Mouse (Mus musculus) CH12.LX (cell line): Measurements from ENCODE around the gene Herc4. TPM values are rescaled to one million over a fixed set of nuclear protein-coding genes. Genes with fewer than 3 reads are reported as not detected.

Experiments used
- DNase-seq: peaks from one replicate; pipeline ENCODE4 v3.0.0-alpha.2; 2013; ENCODE audit errors: extremely low read depth
- H3K27ac ChIP-seq: 2 replicates; pipeline ENCODE4 v1.5.1; 2012; ENCODE audit warnings: low read depth, mild to moderate bottlenecking, control low read depth, moderate library complexity; ENCODE audit not compliant: insufficient read depth
- H3K27me3 ChIP-seq: replicated peaks from 2 replicates; pipeline ENCODE3; 2012; ENCODE audit warnings: inconsistent platforms
- H3K36me3 ChIP-seq, 2 experiments: replicated peaks in 1 of 2; 2 replicates each; pipeline versions ENCODE3 to v1.6.1; 2012; ENCODE audit warnings: inconsistent platforms in 1 of 2, low read length in 1 of 2, mild to moderate bottlenecking in 1 of 2, mixed read lengths in 1 of 2, moderate library complexity in 1 of 2; ENCODE audit not compliant: control insufficient read depth in 1 of 2, insufficient read depth in 1 of 2
- H3K4me1 ChIP-seq, 2 experiments: 2 replicates each; pipeline ENCODE4 v1.6.1; 2012; ENCODE audit warnings: inconsistent platforms in 1 of 2, moderate library complexity in 1 of 2; ENCODE audit not compliant: insufficient read depth in 2 of 2, control insufficient read depth in 1 of 2
- H3K4me2 ChIP-seq: 2 replicates; pipeline ENCODE4 v1.6.1; 2012; ENCODE audit warnings: low read depth, mild to moderate bottlenecking, control low read depth; ENCODE audit not compliant: poor library complexity, insufficient read depth, severe bottlenecking
- H3K4me3 ChIP-seq, 3 experiments: fragments of 150-350 bp in 1 of 3; sonication (generic) in 1 of 3; replicated peaks in 1 of 3; 2 replicates each; pipeline versions ENCODE3 to v1.5.1; 2011 to 2012; ENCODE audit warnings: low read depth in 2 of 3, low read length in 2 of 3, mild to moderate bottlenecking in 2 of 3, moderate library complexity in 2 of 3, control low read depth in 1 of 3, improper control_type of control experiment in 1 of 3, inconsistent platforms in 1 of 3, mixed read lengths in 1 of 3; ENCODE audit not compliant: poor library complexity in 1 of 3
- H3K79me2 ChIP-seq: replicated peaks from 2 replicates; pipeline ENCODE4 v1.6.1; 2012; ENCODE audit warnings: mild to moderate bottlenecking, moderate library complexity; ENCODE audit not compliant: control insufficient read depth, poor library complexity, insufficient read depth, severe bottlenecking; ENCODE audit errors: extremely low read depth
- H3K9ac ChIP-seq: 2 replicates; pipeline ENCODE4 v1.6.1; 2012; ENCODE audit warnings: low read depth, mild to moderate bottlenecking, control low read depth, moderate library complexity; ENCODE audit not compliant: insufficient read depth
- H3K9me3 ChIP-seq: replicated peaks from 2 replicates; pipeline ENCODE3; 2012; ENCODE audit warnings: low read length, inconsistent platforms, mixed read lengths
- CTCF ChIP-seq, 2 experiments: IDR thresholded peaks in 1 of 2; conservative IDR thresholded peaks in 1 of 2; 2 replicates each; pipeline ENCODE4 v1.5.1; 2011 to 2012; ENCODE audit warnings: low read depth in 2 of 2, low read length in 2 of 2, improper control_type of control experiment in 1 of 2, inconsistent platforms in 1 of 2, mild to moderate bottlenecking in 1 of 2, moderate library complexity in 1 of 2
- EP300 ChIP-seq: IDR thresholded peaks from 2 replicates; pipeline ENCODE4 v1.6.1; 2011; ENCODE audit warnings: low read length, improper control_type of control experiment
- GABPA ChIP-seq: IDR thresholded peaks from 2 replicates; pipeline ENCODE4 v1.6.1; 2012; ENCODE audit warnings: low read depth, low read length, improper control_type of control experiment, inconsistent platforms; ENCODE audit not compliant: insufficient replicate concordance
- JUN ChIP-seq: IDR thresholded peaks from 2 replicates; pipeline ENCODE4 v1.6.1; 2011; ENCODE audit warnings: low read depth, mild to moderate bottlenecking, low read length, improper control_type of control experiment, moderate library complexity; ENCODE audit not compliant: insufficient read depth
- JUND ChIP-seq: conservative IDR thresholded peaks from 2 replicates; pipeline ENCODE4 v1.6.1; 2011; ENCODE audit warnings: low read depth, low read length, improper control_type of control experiment
- MAX ChIP-seq: IDR thresholded peaks from 2 replicates; pipeline ENCODE4 v1.6.1; 2011; ENCODE audit warnings: low read length, improper control_type of control experiment
- MAZ ChIP-seq: IDR thresholded peaks from 2 replicates; pipeline ENCODE4 v1.6.1; 2012; ENCODE audit warnings: low read depth, mild to moderate bottlenecking, inconsistent platforms, low read length, improper control_type of control experiment, moderate library complexity
- MEF2A ChIP-seq: IDR thresholded peaks from 2 replicates; pipeline ENCODE4 v1.6.1; 2014; ENCODE audit warnings: low read depth, mild to moderate bottlenecking, inconsistent platforms, low read length, improper control_type of control experiment, borderline replicate concordance
- NELFE ChIP-seq: IDR thresholded peaks from 2 replicates; pipeline ENCODE4 v1.6.1; 2011; ENCODE audit warnings: low read depth, low read length, improper control_type of control experiment
- TCF12 ChIP-seq: IDR thresholded peaks from 2 replicates; pipeline ENCODE4 v1.6.1; 2014; ENCODE audit warnings: low read depth, mild to moderate bottlenecking, inconsistent platforms, low read length, improper control_type of control experiment
- UBTF ChIP-seq: IDR thresholded peaks from 2 replicates; pipeline ENCODE4 v1.6.1; 2012; ENCODE audit warnings: low read depth, mild to moderate bottlenecking, inconsistent platforms, low read length, improper control_type of control experiment, moderate library complexity
- USF1 ChIP-seq: IDR thresholded peaks from 2 replicates; pipeline ENCODE4 v1.6.1; 2014; ENCODE audit warnings: low read depth, mild to moderate bottlenecking, inconsistent platforms, low read length, improper control_type of control experiment
- USF2 ChIP-seq: conservative IDR thresholded peaks from 2 replicates; pipeline ENCODE4 v1.6.1; 2011; ENCODE audit warnings: low read depth, low read length, improper control_type of control experiment
- ZC3H11A ChIP-seq: IDR thresholded peaks from 2 replicates; pipeline ENCODE4 v1.6.1; 2012; ENCODE audit warnings: low read depth, mild to moderate bottlenecking, inconsistent platforms, low read length, improper control_type of control experiment
- ZKSCAN1 ChIP-seq: IDR thresholded peaks from 2 replicates; pipeline ENCODE4 v1.6.1; 2012; ENCODE audit warnings: low read depth, inconsistent platforms, low read length, improper control_type of control experiment, borderline replicate concordance
- ZNF384 ChIP-seq: IDR thresholded peaks from 2 replicates; pipeline ENCODE4 v1.6.1; 2012; ENCODE audit warnings: low read depth, low read length, improper control_type of control experiment, inconsistent platforms
- dilution Hi-C: fragments of 300-500 bp; cut with MboI; formaldehyde crosslinking; loops from 2 replicates; pipeline ENCODE4 v1.14.3; 2020; ENCODE audit warnings: low sequenced_read_pairs; ENCODE audit not compliant: extremely low pct_unique_long_range_greater_than_20kb, extremely low pct_ligation_motif_present
- in situ Hi-C: fragments of 300-500 bp; cut with MboI; formaldehyde crosslinking; loops from 3 replicates; pipeline ENCODE4 v1.14.3; 2019; ENCODE audit warnings: low sequenced_read_pairs, low pct_ligation_motif_present, low pct_unique_long_range_greater_than_20kb, mixed read lengths
- polyA plus RNA-seq: library from polyadenylated mRNA; unstranded; fragments of >175 nt; gene quantifications from 2 replicates; pipeline ENCODE4 v1.2.1, GENCODE M21; 2012; ENCODE audit warnings: low read depth; ENCODE audit not compliant: insufficient read length
- total RNA-seq, 2 experiments: library from RNA; depleted of rRNA; stranded (reverse); fragments of 300-350 nt in 1 of 2; fragments of >200 nt in 1 of 2; gene quantifications; 2 replicates each; pipeline ENCODE4 v1.2.3; 2012 to 2014

Gene Herc4
- total and polyA plus RNA-seq, 3 experiments: 36.6 to 96.1 (median 68.1) TPM

DNA sequence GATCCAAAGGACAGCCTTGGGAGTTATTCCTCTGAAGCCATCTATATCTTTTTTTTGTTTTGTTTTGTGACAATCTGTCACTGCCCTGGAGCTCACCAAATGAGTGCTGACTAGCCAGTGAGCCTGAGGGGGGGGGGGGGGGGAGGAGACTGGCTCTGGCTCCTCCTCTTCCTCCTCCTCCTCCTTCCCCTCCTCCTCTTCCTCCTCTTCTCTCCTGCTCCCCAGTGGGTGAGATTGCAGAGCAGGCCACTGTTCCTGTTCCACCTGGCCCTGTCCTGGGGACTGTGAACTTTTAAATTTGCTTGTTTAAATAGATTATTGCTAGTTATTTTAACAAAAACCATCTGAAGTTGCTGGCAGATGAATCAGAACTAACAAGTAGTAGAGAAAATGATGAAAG is 28.8 kb downstream of the Herc4 start:
- Histone ChIP-seq H3K4me3 (no peak overlapping the region), H3K9ac (no peak overlapping the region), H3K27ac (no peak overlapping the region), H3K4me2 (no peak overlapping the region), H3K79me2 (peaks cover 14% of the 10 kb centered on the region), H3K27me3 (no peaks in the 10 kb centered on the region), H3K9me3 (no peaks in the 10 kb centered on the region), H3K4me1 (peaks cover 0 to 13% of the 10 kb centered on the region in 2 experiments; a peak in 2 of 4 replicates), H3K36me3 (peaks cover 28 to 79% of the 10 kb centered on the region in 2 experiments)
- peak; percentile 18 for DNase-seq
- TF ChIP-seq CTCF (conservative IDR thresholded peaks at IDR 0.05 in 1 of 2, IDR thresholded peaks at IDR 0.05 in 1 of 2; ENCODE audit: low read depth in 2 of 2, low read length in 2 of 2) (no peak), ZC3H11A (no peak), GABPA (no peak), UBTF (no peak)
- in situ Hi-C loops: no loop called here
- dilution Hi-C loops: no loop called here

DNA sequence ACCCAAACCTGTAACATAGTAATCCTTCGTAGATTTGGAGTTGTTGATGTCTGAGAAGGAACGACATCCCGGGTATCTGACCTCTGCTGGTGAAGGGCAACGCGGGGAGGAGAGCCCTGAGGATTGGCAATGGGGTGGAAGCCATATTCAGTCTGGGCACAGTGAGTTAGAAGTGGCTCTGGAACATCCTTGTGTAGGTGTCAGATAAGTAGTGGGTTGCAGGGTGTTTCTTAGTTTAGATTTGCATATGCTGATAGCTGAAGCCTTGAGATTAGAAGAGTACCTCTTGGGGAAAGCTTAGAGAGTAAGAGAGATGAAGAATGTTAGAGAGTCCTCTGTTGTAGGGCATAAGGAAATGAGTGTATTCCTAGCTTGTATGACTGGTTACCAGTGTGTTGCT is 29.3 kb downstream of the Herc4 start:
- peaks cover 0 to 13% of the 10 kb centered on the region in 2 experiments; a peak in 2 of 4 replicates for H3K4me1 ChIP-seq
- no peaks in the 10 kb centered on the region for H3K27me3 ChIP-seq
- no peak overlapping the region for H3K27ac ChIP-seq
- H3K9ac ChIP-seq: no peak overlapping the region
- DNase-seq: peak; percentile 9
- no peaks in the 10 kb centered on the region for H3K9me3 ChIP-seq
- H3K4me2 ChIP-seq: no peak overlapping the region
- H3K4me3 ChIP-seq: no peak overlapping the region
- H3K36me3 ChIP-seq: peaks cover 31 to 79% of the 10 kb centered on the region in 2 experiments
- in situ Hi-C loops (no loop called here), dilution Hi-C loops (no loop called here)
- H3K79me2 ChIP-seq: peaks cover 9% of the 10 kb centered on the region
- TF ChIP-seq JUND: no peak
- no peak for TF ChIP-seq MAX
- TF ChIP-seq EP300: no peak
- TF ChIP-seq CTCF (conservative IDR thresholded peaks at IDR 0.05 in 1 of 2, IDR thresholded peaks at IDR 0.05 in 1 of 2; ENCODE audit: low read depth in 2 of 2, low read length in 2 of 2): no peak
- no peak for TF ChIP-seq MAZ
- TF ChIP-seq TCF12: no peak
- TF ChIP-seq, all 38 proteins: peak for 0

DNA sequence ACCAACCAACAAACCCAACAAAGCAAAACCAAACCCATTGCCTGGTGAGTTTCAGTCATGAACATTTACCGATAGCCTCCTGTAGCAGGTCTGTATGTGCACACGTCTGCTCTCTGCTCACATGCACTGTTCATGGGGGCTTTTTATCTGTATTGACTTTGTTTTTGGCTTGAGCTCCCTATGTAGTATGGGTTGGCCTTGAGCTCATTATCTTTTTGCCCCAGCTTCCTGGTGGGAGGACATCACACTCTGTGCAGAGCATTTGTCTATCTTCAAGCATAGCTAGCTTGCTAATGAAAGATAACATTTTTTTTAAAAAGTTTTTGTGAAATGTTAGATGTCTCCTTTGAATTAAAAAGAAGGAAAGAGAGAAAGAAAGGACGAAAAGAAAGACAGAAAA is 33.4 kb downstream of the Herc4 start:
- Histone ChIP-seq H3K9me3 (no peaks in the 10 kb centered on the region), H3K4me3 (no peak overlapping the region), H3K79me2 (no peaks in the 10 kb centered on the region; the same call in 1 of the 2 replicates), H3K27me3 (no peaks in the 10 kb centered on the region), H3K27ac (no peak overlapping the region), H3K4me2 (no peak overlapping the region), H3K4me1 (peaks cover 0 to 9% of the 10 kb centered on the region in 2 experiments; a peak in 2 of 4 replicates), H3K9ac (no peak overlapping the region), H3K36me3 (peaks cover 45 to 87% of the 10 kb centered on the region in 2 experiments)
- DNase-seq: no peak
- TF ChIP-seq USF1 (no peak), ZKSCAN1 (no peak), ZNF384 (no peak), JUN (no peak), ZC3H11A (no peak), MEF2A (no peak), NELFE (no peak), USF2 (no peak), UBTF (no peak)
- in situ Hi-C loops: no loop called here
- dilution Hi-C loops: no loop called here
